Mouse (Mus musculus): ENCODE data around the gene Inip. TPM values are rescaled to one million over a fixed set of nuclear protein-coding genes. Genes with fewer than 3 reads are reported as not detected.

Gene Inip
- 10 to 100 TPM; 20.2 to 22.7 TPM for total RNA-seq (2021)
- long read RNA-seq, experiment 1, transcript Inip-203 (3 exons, 1,654 nt), result minor isoform, 5 of 22 reads
- long read RNA-seq, experiment 1, transcript Inip-202 (4 exons, 1,438 nt), result major isoform, 6 of 22 reads
- long read RNA-seq, experiment 1, partial matches to known transcripts, result 0 of 22 reads
- long read RNA-seq, experiment 1, other reads (novel, unspliced or antisense), result 7 of 22 reads
- long read RNA-seq, experiment 2, transcript Inip-201 (5 exons, 3,237 nt), result major isoform, 16 of 36 reads
- long read RNA-seq, experiment 2, transcript Inip-202 (4 exons, 1,438 nt), result minor isoform, 7 of 36 reads
- long read RNA-seq, experiment 2, transcript Inip-203 (3 exons, 1,654 nt), result minor isoform, 12 of 36 reads
- long read RNA-seq, experiment 2, partial matches to known transcripts, result 0 of 36 reads
- long read RNA-seq, experiment 2, other reads (novel, unspliced or antisense), result 1 of 36 reads

GRCm38 (mm10) chr4:59801489-59801888, at the start of gene Inip:
Inip (minus strand) TSS chr4:59801589.
- DNase-seq (ENCODE audit: low spot score in 2 of 2), result no peak

GRCm38 (mm10) chr4:59850181-59850580, 48.8 kb upstream of the Inip start:
- DNase-seq (ENCODE audit: low spot score in 2 of 2), result peak; percentile 56 to 68

- DNase-seq (ENCODE audit: low spot score in 2 of 2), result no peak
Observed at GRCm38 (mm10) chr4:59847447-59847846, 46.1 kb upstream of the Inip start.

GRCm38 (mm10) chr4:59845245-59845637, 43.9 kb upstream of the Inip start:
- DNase-seq (ENCODE audit: low spot score in 2 of 2), result no peak

DNA sequence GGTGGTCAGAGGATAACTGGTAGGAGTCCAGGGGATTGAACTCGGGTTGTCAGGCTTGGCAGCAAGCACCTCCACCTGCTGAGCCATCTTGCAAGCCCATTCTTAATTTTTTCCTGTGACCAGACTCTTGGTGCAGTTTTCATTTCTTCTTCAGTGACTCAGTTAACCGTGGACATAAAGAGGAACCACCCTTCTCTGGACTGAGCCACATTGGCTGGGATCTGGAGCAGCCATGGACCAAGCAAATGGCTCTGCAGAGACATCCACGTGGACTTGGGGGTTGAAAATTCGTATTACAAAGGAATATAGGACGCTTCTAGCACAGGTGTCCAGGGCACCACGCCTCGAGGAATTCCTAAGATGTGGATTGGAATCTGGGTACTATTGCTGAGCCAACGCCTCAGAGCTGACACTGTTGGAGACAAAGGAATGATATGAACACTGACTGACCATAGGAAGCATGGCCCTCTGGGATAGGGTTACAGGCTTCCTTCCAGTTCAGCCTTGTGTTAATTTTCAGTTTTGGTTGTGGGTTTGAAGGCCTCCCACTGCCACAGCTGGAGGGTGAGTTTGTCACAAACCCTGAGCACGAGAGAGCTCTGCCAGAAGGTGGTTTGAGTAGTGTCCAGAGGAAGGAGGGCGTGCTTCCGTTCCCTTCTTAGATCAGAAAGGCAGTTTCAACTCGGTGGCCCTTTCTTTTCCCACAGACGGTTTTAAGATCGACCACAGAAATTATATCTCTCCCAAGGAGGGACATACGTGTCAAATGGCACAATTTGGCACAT, 43.3 kb upstream of the Inip start:
- DNase-seq (ENCODE audit: low spot score in 2 of 2), result no peak

DNA sequence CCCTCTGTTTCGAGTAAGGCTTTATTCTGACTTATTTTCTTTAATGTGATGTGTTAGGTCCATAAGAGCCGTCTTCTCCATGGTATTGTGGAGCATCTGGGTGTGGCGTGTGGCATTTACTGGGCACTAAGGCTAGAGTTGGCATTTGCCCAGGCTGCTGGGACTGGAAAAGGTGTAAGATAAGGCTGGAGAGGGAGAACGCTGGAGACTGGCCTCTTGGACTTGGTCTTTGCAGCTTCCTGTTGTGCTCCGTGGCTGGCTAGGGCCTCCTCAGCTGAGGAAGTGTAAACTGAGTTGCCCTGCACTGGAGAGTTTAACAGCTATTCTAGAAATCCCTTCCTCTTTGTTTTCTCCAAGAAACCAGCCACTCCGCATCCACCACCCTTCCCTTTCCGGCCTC, 36.3 kb upstream of the Inip start:
- DNase-seq (ENCODE audit: low spot score in 2 of 2), result no peak

GRCm38 (mm10) chr4:59832810-59833209, 31.4 kb upstream of the Inip start:
- DNase-seq (ENCODE audit: low spot score in 2 of 2), result no peak

DNA sequence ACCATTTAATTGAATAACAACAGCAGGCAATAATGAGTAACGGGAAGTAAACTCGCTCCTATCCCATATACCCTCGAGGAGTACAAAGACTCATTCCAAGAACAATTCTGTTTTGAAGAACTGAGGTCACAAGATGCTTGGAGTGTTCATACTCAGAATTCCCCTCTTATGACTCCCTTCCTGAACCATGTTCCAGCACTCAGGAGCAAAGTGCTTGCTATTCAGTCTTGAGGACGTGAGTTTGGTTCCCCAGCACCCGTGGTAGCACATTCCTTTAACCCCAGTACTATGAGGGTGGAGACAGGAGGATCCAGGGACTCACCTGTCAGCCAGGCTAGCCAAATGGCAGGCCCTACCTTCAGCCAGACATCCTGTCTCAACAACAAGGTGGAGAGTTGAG, 29.6 kb upstream of the Inip start:
- no peak for DNase-seq (ENCODE audit: low spot score in 2 of 2)

GRCm38 (mm10) chr4:59829072-59829471, 27.7 kb upstream of the Inip start:
- no peak for DNase-seq (ENCODE audit: low spot score in 2 of 2)

DNA sequence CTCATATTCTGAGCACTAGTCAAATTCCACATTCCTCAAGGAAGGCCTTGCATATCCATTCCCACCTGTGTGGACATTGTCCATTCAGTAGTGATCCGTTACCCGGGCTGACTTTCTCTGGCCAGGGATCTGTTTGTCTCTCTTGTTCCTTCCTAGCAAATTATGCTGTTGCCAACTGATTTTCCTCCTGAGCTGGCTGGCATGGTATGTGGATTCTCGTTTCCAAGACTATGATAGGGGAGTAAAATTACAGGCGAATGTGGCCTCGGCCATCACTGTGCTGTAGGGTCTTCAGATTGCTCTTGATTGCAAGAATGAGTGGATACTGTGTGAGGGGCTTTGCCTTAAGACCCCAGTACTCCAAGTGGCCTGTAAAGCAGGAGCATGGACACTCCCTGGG, 25.0 kb upstream of the Inip start:
- no peak for DNase-seq (ENCODE audit: low spot score in 2 of 2)

- DNase-seq (ENCODE audit: low spot score in 2 of 2), result peak in 1 of 2 experiments; percentile 64
Observed at GRCm38 (mm10) chr4:59825634-59826033, 24.2 kb upstream of the Inip start.

- no peak for DNase-seq (ENCODE audit: low spot score in 2 of 2)
Observed at GRCm38 (mm10) chr4:59824860-59825259, 23.5 kb upstream of the Inip start.

- DNase-seq (ENCODE audit: low spot score in 2 of 2), result peak in 1 of 2 experiments; percentile 58
Observed at GRCm38 (mm10) chr4:59823470-59823869, 22.1 kb upstream of the Inip start.

- no peak for DNase-seq (ENCODE audit: low spot score in 2 of 2)
Observed at GRCm38 (mm10) chr4:59822119-59822518, 20.7 kb upstream of the Inip start.

DNA sequence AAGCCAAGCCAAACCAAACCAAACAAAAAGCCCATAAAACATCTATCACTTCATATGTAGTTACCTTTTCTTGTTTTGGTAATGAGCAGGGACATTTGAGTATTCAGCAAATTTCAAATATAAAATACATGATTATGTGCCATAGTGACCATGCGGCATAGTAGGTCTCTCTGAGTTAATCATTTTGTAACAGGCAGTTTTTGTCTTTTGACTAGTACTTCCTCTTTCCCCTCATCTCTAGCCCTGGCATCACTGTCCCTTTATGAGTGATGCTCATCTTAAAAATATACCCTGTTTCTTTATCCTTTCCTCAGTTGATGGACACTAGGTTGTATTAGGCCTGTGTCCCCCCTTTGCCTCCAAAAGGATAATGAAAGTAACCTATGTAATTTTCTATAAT, 20.1 kb upstream of the Inip start:
- no peak for DNase-seq (ENCODE audit: low spot score in 2 of 2)

DNA sequence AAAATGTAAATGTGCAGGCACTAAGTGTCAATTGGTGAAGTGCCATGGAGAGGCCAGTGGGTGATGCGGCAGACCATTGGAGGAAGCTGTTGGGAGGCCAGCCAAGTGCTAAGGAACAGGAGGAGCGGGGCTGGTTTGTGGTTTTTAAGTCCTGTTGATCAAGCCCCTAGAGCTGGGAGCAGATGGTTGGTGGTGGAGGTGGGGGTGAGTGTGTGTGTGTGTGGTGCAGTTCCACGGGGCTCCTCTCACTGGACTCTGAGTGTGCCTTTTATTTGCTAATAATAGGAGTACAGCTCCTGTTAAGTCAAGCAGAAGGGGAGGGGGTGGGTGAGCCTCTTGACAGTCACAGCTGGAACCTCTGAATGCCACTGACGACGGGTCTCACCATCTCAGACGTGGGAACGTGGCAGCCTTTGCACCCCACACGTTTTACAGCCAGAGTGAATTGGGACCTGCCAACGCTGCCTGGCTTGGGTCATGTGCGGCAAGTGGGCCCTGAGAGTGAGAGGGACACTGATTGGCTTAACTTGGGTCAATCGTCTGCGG, 18.2 kb upstream of the Inip start:
- DNase-seq (ENCODE audit: low spot score in 2 of 2), result no peak

GRCm38 (mm10) chr4:59819054-59819472, 17.7 kb upstream of the Inip start:
- no peak for DNase-seq (ENCODE audit: low spot score in 2 of 2)

DNA sequence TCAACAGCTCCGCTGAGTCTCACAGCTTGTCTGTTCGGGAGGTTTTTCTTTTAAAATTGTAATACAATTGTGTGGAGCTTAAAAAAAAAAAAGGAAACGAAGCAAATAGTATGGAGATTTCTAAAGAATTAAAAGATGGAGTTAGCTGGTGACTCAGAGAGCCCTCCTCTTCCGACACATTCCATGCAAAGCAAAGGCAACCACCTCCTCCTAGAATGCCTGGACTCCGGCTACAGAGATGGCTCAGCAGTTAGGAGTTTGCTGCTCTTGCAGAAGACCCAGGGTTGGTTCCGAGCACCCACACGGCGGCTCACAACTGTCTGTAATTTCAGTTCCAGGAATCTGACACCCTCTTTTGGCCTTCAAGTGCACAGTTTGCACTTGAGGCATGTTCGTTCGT, 17.1 kb upstream of the Inip start:
- DNase-seq (ENCODE audit: low spot score in 2 of 2), result no peak

DNA sequence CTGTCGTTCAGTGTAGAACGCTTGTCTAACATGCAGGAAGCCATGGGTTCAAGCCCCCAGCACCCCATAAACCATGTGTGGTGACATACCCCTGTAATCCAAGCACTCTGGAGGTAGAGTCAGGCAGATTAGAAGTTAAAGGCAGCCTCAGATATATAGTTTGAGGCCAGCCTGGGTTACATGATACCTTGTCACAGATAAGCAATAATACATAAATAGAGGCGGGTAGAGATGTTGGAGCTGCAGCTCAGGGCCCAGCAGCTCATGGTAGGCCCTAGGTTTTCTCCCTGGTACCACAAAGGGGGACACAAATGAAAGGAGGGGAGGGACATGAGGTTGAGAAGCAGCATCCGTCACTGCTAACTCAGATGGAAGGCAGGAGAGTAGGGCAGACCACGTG, 16.4 kb upstream of the Inip start:
- DNase-seq (ENCODE audit: low spot score in 2 of 2), result no peak

DNA sequence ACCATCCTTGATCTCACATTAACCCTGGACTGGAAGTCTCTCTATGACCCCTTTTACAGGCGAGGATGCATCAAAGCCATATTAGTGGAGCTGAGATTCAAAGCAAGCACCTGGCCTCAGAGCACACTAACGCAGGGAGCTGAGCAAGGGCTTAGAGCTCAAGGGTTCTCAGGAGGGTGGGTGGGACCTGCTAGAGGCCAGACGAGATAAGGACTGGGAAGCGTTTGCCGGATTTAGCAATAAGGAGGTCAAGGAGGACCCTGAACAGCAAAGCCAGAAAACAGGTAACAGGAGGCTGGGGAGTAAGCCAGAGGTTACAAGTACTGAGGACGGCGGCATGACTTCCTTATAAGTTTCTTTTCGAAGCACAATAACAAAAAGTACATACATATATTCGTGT, 15.1 kb upstream of the Inip start:
- DNase-seq (ENCODE audit: low spot score in 2 of 2), result no peak

DNA sequence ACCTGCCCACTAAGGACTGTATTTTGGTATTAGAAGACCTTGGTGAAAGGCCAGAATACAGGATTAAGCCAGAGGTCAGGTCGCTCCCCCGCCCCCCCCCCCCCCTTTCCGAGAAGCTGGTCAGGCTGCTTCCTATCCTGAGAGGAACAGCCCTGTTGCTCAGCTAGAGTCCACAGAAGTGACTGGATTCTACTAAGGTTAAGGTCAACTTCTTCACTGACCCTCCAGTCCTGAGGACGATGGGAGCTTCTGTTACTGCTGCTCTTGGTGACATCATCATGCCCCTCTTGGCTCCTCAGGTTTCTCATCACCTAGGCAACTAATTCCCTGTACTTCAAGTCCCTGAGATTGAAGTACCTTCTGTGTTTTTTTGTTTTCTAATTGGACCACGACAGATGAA, 14.6 kb upstream of the Inip start:
- DNase-seq (ENCODE audit: low spot score in 2 of 2), result no peak

Data from layer of hippocampus, postnatal 14 days (tissue).